In genomic region chr14:58581806-58582205, GRCm38 (mm10) we compare ENCODE assay signal across 18 mouse cellular contexts.
"Had no signal": no experiment of that assay in that cellular context is flagged by ENCODE, and none has a peak within 500 bp of the region (broad histone marks: within the 10 kb centered on the region; RNA-seq: fewer than 3 reads in every experiment).

No protein-coding gene starts in this region.

- H3K4me1 ChIP-seq: midbrain, embryonic 10.5 days; midbrain, embryonic 13.5 days; neural tube, embryonic 13.5 days; neural tube, embryonic 15.5 days had no signal

- H3K4me2 ChIP-seq: lung, embryonic 14.5 days; midbrain, embryonic 13.5 days; neural tube, embryonic 13.5 days; neural tube, embryonic 15.5 days had no signal

- H3K9ac ChIP-seq: liver, embryonic 14.5 days; lung, embryonic 14.5 days; midbrain, embryonic 13.5 days; neural tube, embryonic 13.5 days; neural tube, embryonic 15.5 days had no signal

- DNase-seq: lung, adult 18-20 months; lung, embryonic 14.5 days; lung, postnatal 4 days; retina, postnatal 1 day; right cerebral cortex, adult 18-20 months; right cerebral cortex, postnatal 25 days; right cerebral cortex, postnatal 4 days; spleen, adult 18-20 months; thymus, adult 18-20 months; thymus, postnatal 14 days; thymus, postnatal 36 days had no signal

- H3K27me3 ChIP-seq: midbrain, embryonic 13.5 days; neural tube, embryonic 13.5 days; neural tube, embryonic 15.5 days had no signal

- ATAC-seq: midbrain, embryonic 13.5 days; midbrain, embryonic 16.5 days had no signal

- H3K27ac ChIP-seq: liver, embryonic 14.5 days; midbrain, embryonic 10.5 days; midbrain, embryonic 13.5 days; neural tube, embryonic 13.5 days; neural tube, embryonic 15.5 days had no signal

- H3K36me3 ChIP-seq: midbrain, embryonic 10.5 days; midbrain, embryonic 13.5 days; neural tube, embryonic 13.5 days; neural tube, embryonic 15.5 days had no signal

- H3K4me3 ChIP-seq: midbrain, embryonic 10.5 days; midbrain, embryonic 13.5 days; myocyte; neural tube, embryonic 13.5 days; neural tube, embryonic 15.5 days had no signal

- H3K9me3 ChIP-seq: midbrain, embryonic 10.5 days; midbrain, embryonic 13.5 days; neural tube, embryonic 15.5 days had no signal
